Mouse (Mus musculus): ENCODE results near the gene Wipi1. TPM values are rescaled to one million over a fixed set of nuclear protein-coding genes. Genes with fewer than 3 reads are reported as not detected.

Wipi1 gene
- total and polyA plus RNA-seq, 2 experiments from 2014 or later = 10.9 to 16.5 TPM

GRCm38 (mm10) chr11:109579999-109580398, 31.8 kb downstream of the Wipi1 start:
- Histone ChIP-seq H3K27ac (ENCODE audit: low read depth, low read length) (no peak overlapping the region), H3K36me3 (ENCODE audit: insufficient read depth) (peaks cover 6% of the 10 kb centered on the region; the same call in 1 of the 2 replicates), H3K4me3 (ENCODE audit: low read depth, low read length) (no peak overlapping the region), H3K4me2 (ENCODE audit: low read depth) (no peak overlapping the region), H3K27me3 (ENCODE audit: insufficient read depth, low read length) (no peaks in the 10 kb centered on the region), H3K9ac (no peak overlapping the region), H3K9me3 (ENCODE audit: low read length) (no peaks in the 10 kb centered on the region), H3K4me1 (ENCODE audit: insufficient read depth) (no peaks in the 10 kb centered on the region)
- DNase-seq (no peak), ATAC-seq (no peak)
- WGBS = 81% methylated on average over 9 of the region's 9 CpGs
- no peak for TF ChIP-seq CTCF (IDR thresholded peaks at IDR 0.05; ENCODE audit: low read depth)

- H3K9me3 ChIP-seq (ENCODE audit: low read length) = no peaks in the 10 kb centered on the region
- ATAC-seq = no peak
- 56% methylated on average over 3 of the region's 3 CpGs for WGBS
- H3K27me3 ChIP-seq (ENCODE audit: insufficient read depth, low read length) = no peaks in the 10 kb centered on the region
- no peak overlapping the region for H3K4me3 ChIP-seq (ENCODE audit: low read depth, low read length)
- H3K9ac ChIP-seq = no peak overlapping the region
- H3K4me2 ChIP-seq (ENCODE audit: low read depth) = no peak overlapping the region
- H3K27ac ChIP-seq (ENCODE audit: low read depth, low read length) = no peak overlapping the region
- no peak for DNase-seq
- no peak for TF ChIP-seq CTCF (IDR thresholded peaks at IDR 0.05; ENCODE audit: low read depth)
- peaks cover 6% of the 10 kb centered on the region; the same call in 1 of the 2 replicates for H3K36me3 ChIP-seq (ENCODE audit: insufficient read depth)
- no peaks in the 10 kb centered on the region for H3K4me1 ChIP-seq (ENCODE audit: insufficient read depth)
These were observed 33.2 kb downstream of the Wipi1 start for GRCm38 (mm10) chr11:109578536-109578935.

GRCm38 (mm10) chr11:109575832-109576231, 35.9 kb downstream of the Wipi1 start:
- no peak overlapping the region for H3K4me3 ChIP-seq (ENCODE audit: low read depth, low read length)
- no peaks in the 10 kb centered on the region for H3K27me3 ChIP-seq (ENCODE audit: insufficient read depth, low read length)
- no peak overlapping the region for H3K9ac ChIP-seq
- peak; percentile 58; the same call in 1 of the 2 replicates for ATAC-seq
- H3K4me1 ChIP-seq (ENCODE audit: insufficient read depth) = no peaks in the 10 kb centered on the region
- H3K27ac ChIP-seq (ENCODE audit: low read depth, low read length) = no peak overlapping the region
- DNase-seq = peak; percentile 61
- H3K4me2 ChIP-seq (ENCODE audit: low read depth) = no peak overlapping the region
- no peaks in the 10 kb centered on the region for H3K9me3 ChIP-seq (ENCODE audit: low read length)
- no peaks in the 10 kb centered on the region for H3K36me3 ChIP-seq (ENCODE audit: insufficient read depth)
- TF ChIP-seq CTCF (IDR thresholded peaks at IDR 0.05; ENCODE audit: low read depth) = no peak
- 52% methylated on average over 6 of the region's 6 CpGs for WGBS

GRCm38 (mm10) chr11:109574604-109575003, 37.2 kb downstream of the Wipi1 start:
- ATAC-seq = no peak
- Histone ChIP-seq H3K4me1 (ENCODE audit: insufficient read depth) (no peaks in the 10 kb centered on the region), H3K9ac (no peak overlapping the region; the same call in 1 of the 2 replicates), H3K36me3 (ENCODE audit: insufficient read depth) (no peaks in the 10 kb centered on the region), H3K27me3 (ENCODE audit: insufficient read depth, low read length) (no peaks in the 10 kb centered on the region), H3K27ac (ENCODE audit: low read depth, low read length) (no peak overlapping the region), H3K4me3 (ENCODE audit: low read depth, low read length) (no peak overlapping the region), H3K9me3 (ENCODE audit: low read length) (no peaks in the 10 kb centered on the region), H3K4me2 (ENCODE audit: low read depth) (no peak overlapping the region)
- WGBS = 71% methylated on average over 2 of the region's 2 CpGs
- no peak for TF ChIP-seq CTCF (IDR thresholded peaks at IDR 0.05; ENCODE audit: low read depth)
- no peak for DNase-seq

- TF ChIP-seq CTCF (IDR thresholded peaks at IDR 0.05; ENCODE audit: low read depth) = no peak
- Histone ChIP-seq H3K4me3 (ENCODE audit: low read depth, low read length) (no peak overlapping the region), H3K27me3 (ENCODE audit: insufficient read depth, low read length) (no peaks in the 10 kb centered on the region), H3K27ac (ENCODE audit: low read depth, low read length) (no peak overlapping the region), H3K9me3 (ENCODE audit: low read length) (no peaks in the 10 kb centered on the region), H3K4me2 (ENCODE audit: low read depth) (no peak overlapping the region), H3K9ac (no peak overlapping the region), H3K4me1 (ENCODE audit: insufficient read depth) (no peaks in the 10 kb centered on the region), H3K36me3 (ENCODE audit: insufficient read depth) (no peaks in the 10 kb centered on the region)
- WGBS = 90% methylated on average over 11 of the region's 11 CpGs
- DNase-seq (no peak), ATAC-seq (no peak)
These were observed 39.7 kb downstream of the Wipi1 start for GRCm38 (mm10) chr11:109572051-109572450.

GRCm38 (mm10) chr11:109569809-109570208, 42.0 kb downstream of the Wipi1 start:
- H3K9ac ChIP-seq = no peak overlapping the region
- H3K4me1 ChIP-seq (ENCODE audit: insufficient read depth) = no peaks in the 10 kb centered on the region
- no peak for ATAC-seq
- H3K27ac ChIP-seq (ENCODE audit: low read depth, low read length) = no peak overlapping the region
- no peaks in the 10 kb centered on the region for H3K27me3 ChIP-seq (ENCODE audit: insufficient read depth, low read length)
- H3K9me3 ChIP-seq (ENCODE audit: low read length) = no peaks in the 10 kb centered on the region
- no peak overlapping the region for H3K4me3 ChIP-seq (ENCODE audit: low read depth, low read length)
- TF ChIP-seq CTCF (IDR thresholded peaks at IDR 0.05; ENCODE audit: low read depth) = no peak
- H3K36me3 ChIP-seq (ENCODE audit: insufficient read depth) = no peaks in the 10 kb centered on the region
- H3K4me2 ChIP-seq (ENCODE audit: low read depth) = no peak overlapping the region
- no peak for DNase-seq
- 76% methylated on average over 7 of the region's 7 CpGs for WGBS

GRCm38 (mm10) chr11:109569007-109569618, 42.7 kb downstream of the Wipi1 start:
- no peak for ATAC-seq
- 59% methylated on average over 12 of the region's 12 CpGs for WGBS
- H3K27me3 ChIP-seq (ENCODE audit: insufficient read depth, low read length) = no peaks in the 10 kb centered on the region
- H3K4me3 ChIP-seq (ENCODE audit: low read depth, low read length) = no peak overlapping the region
- no peaks in the 10 kb centered on the region for H3K9me3 ChIP-seq (ENCODE audit: low read length)
- H3K4me2 ChIP-seq (ENCODE audit: low read depth) = no peak overlapping the region
- H3K27ac ChIP-seq (ENCODE audit: low read depth, low read length) = no peak overlapping the region
- DNase-seq = no peak
- no peaks in the 10 kb centered on the region for H3K36me3 ChIP-seq (ENCODE audit: insufficient read depth)
- no peak overlapping the region for H3K9ac ChIP-seq
- H3K4me1 ChIP-seq (ENCODE audit: insufficient read depth) = no peaks in the 10 kb centered on the region
- TF ChIP-seq CTCF (IDR thresholded peaks at IDR 0.05; ENCODE audit: low read depth) = no peak
